Mouse (Mus musculus) kidney, embryonic 16.5 days (tissue): ENCODE results near the gene Prn. TPM values are rescaled to one million over a fixed set of nuclear protein-coding genes. Genes with fewer than 3 reads are reported as not detected.
A peak's percentile ranks its signal among the peaks of the same experiment; 100 is the strongest.

Source experiments
- ATAC-seq: fragments of 200-750 bp; cut with Nextera tagmentation; 2 replicates; pipeline ENCODE4 v1.8.0; 2017; ENCODE audit warnings: moderate TSS enrichment; ENCODE audit not compliant: low FRiP score, low TSS enrichment
- H3K27ac ChIP-seq: fragments of 300-500 bp; sonication (generic); 2 replicates; pipeline ENCODE4 v1.5.1; 2014; ENCODE audit warnings: low read length
- H3K27me3 ChIP-seq: fragments of 300-500 bp; sonication (generic); 2 replicates; pipeline ENCODE4 v1.6.1; 2014; ENCODE audit warnings: low read length, control low read depth, mixed read lengths; ENCODE audit not compliant: insufficient read depth
- H3K36me3 ChIP-seq: fragments of 300-500 bp; sonication (generic); 2 replicates; pipeline ENCODE4 v1.6.1; 2014; ENCODE audit warnings: low read length, control low read depth, mixed read lengths; ENCODE audit not compliant: insufficient read depth
- H3K4me1 ChIP-seq: fragments of 300-500 bp; sonication (generic); 2 replicates; pipeline ENCODE4 v1.6.1; 2014; ENCODE audit warnings: low read length, control low read depth, mixed read lengths; ENCODE audit not compliant: insufficient read depth
- H3K4me2 ChIP-seq: fragments of 300-500 bp; sonication (generic); replicated peaks from 2 replicates; pipeline ENCODE4 v1.6.1; 2014; ENCODE audit warnings: low read depth, low read length
- H3K4me3 ChIP-seq: fragments of 300-500 bp; sonication (generic); 2 replicates; pipeline ENCODE4 v1.5.1; 2014; ENCODE audit warnings: mild to moderate bottlenecking, low read length
- H3K9ac ChIP-seq: fragments of 300-500 bp; sonication (generic); replicated peaks from 2 replicates; pipeline ENCODE4 v1.6.1; 2014; ENCODE audit warnings: low read length
- H3K9me3 ChIP-seq: fragments of 300-500 bp; sonication (generic); 2 replicates; pipeline ENCODE4 v1.6.1; 2016; ENCODE audit warnings: low read length, control low read depth
- WGBS: fragments of 180-500 bp; shearing (Covaris S2); extraction: QIAGEN DNeasy Blood & Tissue Kit; methylation state at CpG from one replicate; pipeline ENCODE4 v1.1.7; 2014; 5-methylcytosine and 5-hydroxymethylcytosine counted together
- polyA plus RNA-seq: library from polyadenylated mRNA; unstranded; fragments of >200 nt; fragmentation: Nextera tagmentation; extraction: Ambion mirVana; gene quantifications from 2 replicates; pipeline ENCODE4 v1.2.1, GENCODE M21; 2015

Prn gene
- polyA plus RNA-seq, 1 experiment from 2014 or later = 0.25 TPM

DNA sequence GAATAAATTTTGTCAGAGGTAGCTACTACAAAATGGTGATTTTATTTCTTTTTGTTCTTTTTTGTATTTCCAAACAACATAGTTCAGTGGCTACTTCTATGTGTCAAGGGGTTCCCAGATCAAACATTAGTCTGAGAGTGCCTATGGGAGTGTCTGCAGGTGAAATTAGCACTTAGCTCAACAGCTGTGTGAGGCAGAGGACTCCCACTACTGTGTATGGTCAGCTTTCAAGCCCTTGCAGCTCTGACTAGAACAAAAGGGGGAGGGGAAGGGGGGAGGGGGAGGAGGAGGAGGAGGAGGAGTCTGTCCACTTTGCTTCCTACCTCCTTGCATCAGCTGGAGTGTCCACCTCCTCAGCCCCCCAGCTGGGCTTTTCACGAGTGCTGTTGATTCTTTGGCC lies 34.6 kb downstream of the Prn start:
- Histone ChIP-seq H3K9ac (no peak overlapping the region), H3K9me3 (no peaks in the 10 kb centered on the region), H3K4me2 (no peak overlapping the region), H3K27me3 (no peaks in the 10 kb centered on the region), H3K36me3 (no peaks in the 10 kb centered on the region), H3K27ac (no peak overlapping the region), H3K4me1 (no peaks in the 10 kb centered on the region), H3K4me3 (no peak overlapping the region)
- WGBS = 32% methylated on average over 1 of the region's 1 CpGs
- no peak for ATAC-seq

DNA sequence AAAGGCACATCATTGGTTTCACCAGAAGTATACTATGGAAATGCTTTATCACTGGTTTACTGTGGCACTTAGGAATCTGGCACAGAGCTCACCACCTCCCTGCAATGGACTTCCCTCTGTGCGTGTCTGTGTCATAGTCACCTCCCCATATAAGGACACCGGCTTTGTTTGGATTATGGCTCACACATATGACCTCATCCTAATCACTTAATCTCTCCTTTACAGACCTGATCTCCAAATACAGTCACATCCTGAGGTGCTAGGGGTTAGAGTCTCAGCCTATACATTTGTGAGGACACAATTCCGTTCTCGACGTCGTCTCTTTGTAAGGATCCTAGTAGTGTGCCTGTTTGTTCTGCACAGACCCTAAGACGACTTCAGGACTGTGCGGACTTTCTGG lies 35.5 kb downstream of the Prn start:
- no peak overlapping the region for H3K27ac ChIP-seq
- H3K9me3 ChIP-seq = no peaks in the 10 kb centered on the region
- H3K4me2 ChIP-seq = no peak overlapping the region
- no peak overlapping the region for H3K4me3 ChIP-seq
- no peaks in the 10 kb centered on the region for H3K27me3 ChIP-seq
- H3K4me1 ChIP-seq = no peaks in the 10 kb centered on the region
- no peaks in the 10 kb centered on the region for H3K36me3 ChIP-seq
- ATAC-seq = no peak
- no peak overlapping the region for H3K9ac ChIP-seq
- WGBS = 73% methylated on average over 8 of the region's 8 CpGs

DNA sequence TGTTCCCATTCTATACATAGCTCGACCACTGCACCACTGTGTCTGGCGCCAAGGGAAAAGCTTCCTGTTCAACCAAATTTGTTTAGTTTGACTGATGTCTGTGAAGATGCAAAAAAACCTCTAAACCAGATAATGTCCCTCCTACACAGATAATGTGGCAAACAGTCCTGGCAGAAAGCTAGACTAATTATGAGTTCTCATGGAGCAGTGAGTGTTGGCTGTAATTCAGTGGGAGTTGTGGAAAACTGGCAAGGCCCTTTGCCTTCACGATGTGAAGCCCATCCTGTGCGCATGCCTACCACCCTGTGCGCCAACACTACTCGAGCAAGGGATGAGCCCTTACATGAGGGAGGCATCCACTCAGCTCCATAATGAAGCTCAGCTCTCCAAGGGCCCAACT lies 36.0 kb downstream of the Prn start:
- H3K9ac ChIP-seq = no peak overlapping the region
- no peak overlapping the region for H3K4me2 ChIP-seq
- H3K4me1 ChIP-seq = no peaks in the 10 kb centered on the region
- no peak for ATAC-seq
- H3K36me3 ChIP-seq = no peaks in the 10 kb centered on the region
- no peaks in the 10 kb centered on the region for H3K9me3 ChIP-seq
- 86% methylated on average over 6 of the region's 6 CpGs for WGBS
- no peaks in the 10 kb centered on the region for H3K27me3 ChIP-seq
- no peak overlapping the region for H3K4me3 ChIP-seq
- H3K27ac ChIP-seq = no peak overlapping the region

DNA sequence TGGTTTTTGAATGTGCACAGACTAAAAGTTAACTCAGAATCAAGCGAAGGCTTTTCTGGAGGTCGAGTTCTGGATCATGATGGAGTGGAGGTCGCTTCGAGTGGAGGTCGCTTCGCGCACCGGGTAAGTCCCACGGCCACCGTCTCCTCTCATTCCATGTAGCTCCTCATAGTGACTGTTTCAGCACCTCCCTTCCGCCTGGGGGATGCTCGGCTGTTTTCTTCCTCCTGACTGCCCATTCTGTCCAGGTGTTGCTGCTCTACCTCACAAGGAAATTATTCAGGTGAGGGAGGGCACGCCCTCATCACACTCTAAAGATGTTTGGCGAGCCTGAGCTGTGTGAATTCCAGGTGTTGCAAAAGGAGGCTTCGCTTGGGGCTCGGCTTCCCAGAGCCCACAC lies 36.6 kb downstream of the Prn start:
- H3K27me3 ChIP-seq = no peaks in the 10 kb centered on the region
- no peaks in the 10 kb centered on the region for H3K36me3 ChIP-seq
- 85% methylated on average over 16 of the region's 16 CpGs for WGBS
- no peak overlapping the region for H3K9ac ChIP-seq
- no peaks in the 10 kb centered on the region for H3K9me3 ChIP-seq
- H3K27ac ChIP-seq = no peak overlapping the region
- H3K4me1 ChIP-seq = no peaks in the 10 kb centered on the region
- no peak for ATAC-seq
- H3K4me2 ChIP-seq = no peak overlapping the region
- no peak overlapping the region for H3K4me3 ChIP-seq

DNA sequence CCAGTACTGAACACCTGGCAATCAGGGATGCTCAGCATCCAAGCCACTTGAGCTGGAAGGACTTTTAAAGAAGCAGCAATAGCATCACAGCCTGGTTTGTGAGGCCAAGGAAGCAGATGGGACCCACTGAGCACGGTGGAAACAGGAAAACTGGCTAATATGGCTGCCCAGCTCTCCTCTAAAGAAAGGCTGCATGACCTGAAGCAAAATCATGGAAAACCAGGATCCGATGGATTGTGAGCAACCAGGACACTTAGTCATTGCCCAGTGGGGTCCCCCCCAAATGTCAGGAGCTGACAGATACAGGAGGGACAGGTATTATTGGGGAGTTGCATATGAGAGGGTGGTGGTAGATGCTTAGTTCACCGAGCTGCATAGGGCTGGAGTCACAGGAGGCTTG lies 38.4 kb downstream of the Prn start:
- Histone ChIP-seq H3K9ac (no peak overlapping the region), H3K27me3 (peaks cover 8% of the 10 kb centered on the region; the same call in 1 of the 2 replicates), H3K9me3 (no peaks in the 10 kb centered on the region), H3K4me1 (peaks cover 10% of the 10 kb centered on the region), H3K36me3 (no peaks in the 10 kb centered on the region), H3K27ac (no peak overlapping the region), H3K4me2 (no peak overlapping the region), H3K4me3 (no peak overlapping the region)
- ATAC-seq = no peak
- 77% methylated on average over 3 of the region's 3 CpGs for WGBS

DNA sequence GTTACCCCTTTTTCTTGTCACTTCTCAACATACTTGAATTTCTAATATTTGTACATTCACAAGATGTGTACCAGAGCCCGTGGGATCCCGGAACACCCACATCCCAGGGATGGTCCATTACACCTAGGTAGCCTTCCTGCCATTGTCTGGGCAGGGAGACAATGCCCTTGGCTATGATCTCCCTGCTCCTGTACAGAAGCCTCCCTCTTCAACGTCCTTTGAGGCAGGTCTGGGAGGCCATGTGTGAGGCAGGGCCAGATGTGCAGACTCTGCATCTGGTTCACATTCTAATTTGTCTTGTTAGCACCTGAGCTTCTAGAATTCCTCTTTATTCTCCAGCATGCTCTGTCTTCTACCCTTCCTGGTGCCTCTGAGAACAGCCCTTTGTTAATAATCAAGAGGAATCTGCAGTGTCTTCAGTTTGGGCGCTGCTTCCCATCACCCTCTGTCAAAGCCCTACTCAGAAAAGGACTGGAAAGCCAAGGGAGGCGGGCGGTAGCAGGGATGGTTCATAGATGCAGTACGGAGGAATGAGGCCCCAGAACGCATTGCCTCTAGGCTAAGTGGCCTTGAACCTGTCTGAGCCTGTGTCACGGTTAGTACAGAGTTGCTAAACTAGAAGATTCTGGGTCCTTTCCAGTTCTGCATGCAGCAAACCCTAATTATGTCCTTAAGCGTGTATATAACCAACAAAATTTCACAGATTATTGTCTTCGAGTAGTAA lies 39.3 kb downstream of the Prn start:
- H3K27ac ChIP-seq = no peak overlapping the region
- no peak overlapping the region for H3K4me3 ChIP-seq
- ATAC-seq = no peak
- H3K36me3 ChIP-seq = no peaks in the 10 kb centered on the region
- WGBS = 80% methylated on average over 11 of the region's 11 CpGs
- H3K4me2 ChIP-seq = no peak overlapping the region
- H3K27me3 ChIP-seq = peaks cover 15% of the 10 kb centered on the region; the same call in 1 of the 2 replicates
- no peaks in the 10 kb centered on the region for H3K9me3 ChIP-seq
- no peak overlapping the region for H3K9ac ChIP-seq
- peaks cover 15% of the 10 kb centered on the region for H3K4me1 ChIP-seq

DNA sequence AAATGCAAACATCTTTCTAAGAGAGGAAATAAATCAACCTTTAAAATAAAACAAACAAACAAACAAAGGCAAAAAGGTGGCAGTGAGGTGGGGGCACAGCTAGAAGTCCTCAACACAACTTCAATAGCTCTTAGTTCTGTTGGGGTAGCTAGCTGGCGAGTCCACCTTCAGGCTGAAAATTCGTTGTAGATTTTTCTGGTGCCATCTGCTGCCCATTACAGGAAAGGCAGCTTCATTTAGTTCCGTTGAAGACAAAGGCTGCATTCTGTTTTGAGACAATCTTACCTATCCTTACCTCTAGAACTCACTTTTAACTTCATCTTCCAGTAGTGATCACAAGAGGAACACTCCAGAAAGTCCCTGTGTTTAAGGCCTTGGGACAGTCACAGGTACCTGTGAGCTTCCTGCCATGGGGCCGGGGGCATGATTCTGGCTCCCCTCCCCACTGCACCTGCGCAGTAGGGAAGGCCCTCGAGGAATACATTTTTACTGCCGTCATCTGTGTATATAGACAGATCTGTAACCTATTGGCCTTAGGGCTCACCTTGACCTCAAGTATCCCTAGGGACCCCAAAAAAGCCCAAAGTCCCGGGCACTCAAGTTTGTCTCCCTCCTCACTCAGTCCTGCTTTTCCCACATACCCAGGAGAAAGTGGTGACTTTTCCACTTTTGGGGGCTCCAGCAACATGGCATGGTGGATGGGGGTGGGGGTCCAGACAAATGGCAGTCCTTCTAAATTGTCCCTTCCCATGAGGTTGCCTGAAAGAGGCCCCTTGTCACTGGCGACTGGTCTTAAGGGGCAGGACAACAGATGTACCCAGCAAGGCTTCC lies 40.2 kb downstream of the Prn start:
- Histone ChIP-seq H3K4me1 (peaks cover 15% of the 10 kb centered on the region), H3K36me3 (no peaks in the 10 kb centered on the region)
- ATAC-seq = no peak

DNA sequence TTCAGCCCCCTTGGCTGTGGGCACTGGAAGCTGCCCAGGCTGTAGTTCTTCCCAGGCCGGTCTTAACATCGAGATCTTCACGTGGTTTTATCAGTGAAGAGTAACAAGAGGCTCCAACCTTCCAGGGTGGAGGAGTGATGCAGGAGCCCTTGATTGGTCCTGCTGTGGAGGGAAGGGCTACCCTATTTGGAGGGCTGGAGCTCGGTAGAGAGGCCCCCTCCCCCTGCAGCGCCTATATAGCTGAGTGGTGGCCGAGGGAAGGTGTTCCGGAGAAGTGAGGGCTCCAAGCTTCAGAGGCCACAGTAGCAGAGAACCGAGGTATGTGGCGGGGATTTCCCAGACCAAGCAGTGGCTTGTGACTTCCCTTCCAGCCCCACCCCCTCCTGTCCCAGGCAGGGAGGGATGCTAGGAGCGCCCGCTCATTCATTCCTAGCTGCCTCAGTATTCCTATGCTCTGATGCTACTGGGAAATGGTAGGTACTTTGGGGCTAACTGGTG lies 40.9 kb downstream of the Prn start, which contains the start of gene Prnd:
Gene Prnd, plus strand, starts transcription at position 264 of the 498 bp plus-strand sequence.
- ATAC-seq = peak; percentile 50; the same call in 1 of the 2 replicates
- Histone ChIP-seq H3K4me3 (no peak within 1 kb of the TSS), H3K4me1 (peaks cover 15% of the 10 kb centered on the region), H3K9me3 (no peaks in the 10 kb centered on the region), H3K27ac (no peak within 1 kb of the TSS), H3K4me2 (no peak within 1 kb of the TSS), H3K27me3 (peaks cover 16% of the 10 kb centered on the region; the same call in 1 of the 2 replicates), H3K36me3 (no peaks in the 10 kb centered on the region), H3K9ac (no peak within 1 kb of the TSS)
- WGBS = 10% methylated on average over 11 of the region's 11 CpGs

More for the DNA sequence above, 40.2 kb downstream of the Prn start:
- WGBS = 47% methylated on average over 9 of the region's 9 CpGs
- H3K27ac ChIP-seq = no peak overlapping the region
- peaks cover 16% of the 10 kb centered on the region; the same call in 1 of the 2 replicates for H3K27me3 ChIP-seq
- H3K4me3 ChIP-seq = no peak overlapping the region
- no peaks in the 10 kb centered on the region for H3K9me3 ChIP-seq
- no peak overlapping the region for H3K9ac ChIP-seq
- no peak overlapping the region for H3K4me2 ChIP-seq

DNA sequence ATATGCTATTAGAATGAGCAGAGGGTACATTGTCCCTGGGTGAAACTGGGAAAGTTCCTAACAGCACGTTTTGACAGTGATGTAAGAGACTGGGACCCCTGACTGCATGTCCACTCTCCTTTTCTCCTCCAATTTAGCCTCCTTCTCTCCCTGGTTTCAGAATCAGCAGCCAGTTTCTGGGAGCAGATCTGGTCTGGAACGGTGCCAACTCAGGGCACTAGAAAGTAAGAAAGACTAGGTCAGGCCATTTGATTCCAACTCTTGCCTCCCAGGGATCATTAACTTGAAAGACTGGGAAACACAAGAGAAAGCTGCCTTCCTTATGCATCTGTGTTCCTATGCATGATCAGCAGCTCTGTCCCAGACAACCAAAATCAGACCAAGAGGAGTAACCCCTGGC lies 42.7 kb downstream of the Prn start:
- peak overlapping the region; percentile 48; the same call in 1 of the 2 replicates for H3K4me2 ChIP-seq
- H3K4me3 ChIP-seq = no peak overlapping the region
- no peak for ATAC-seq

More for the DNA sequence above, 42.7 kb downstream of the Prn start:
- Histone ChIP-seq H3K27ac (no peak overlapping the region), H3K27me3 (peaks cover 16% of the 10 kb centered on the region; the same call in 1 of the 2 replicates), H3K36me3 (no peaks in the 10 kb centered on the region), H3K4me1 (peaks cover 15% of the 10 kb centered on the region), H3K9ac (no peak overlapping the region), H3K9me3 (no peaks in the 10 kb centered on the region)
- 31% methylated on average over 2 of the region's 2 CpGs for WGBS
